Mouse (Mus musculus) monocyte, adult 5-6 weeks (primary cell): ENCODE data around the gene Dnajb13. TPM values are rescaled to one million over a fixed set of nuclear protein-coding genes. Genes with fewer than 3 reads are reported as not detected.
A peak's percentile ranks its signal among the peaks of the same experiment; 100 is the strongest.

Source experiments
- ATAC-seq: fragments of 153-309, 156-312 bp; replicated peaks from 2 replicates; pipeline ENCODE4 v1.8.0; 2017; ENCODE audit warnings: mild to moderate bottlenecking; ENCODE audit not compliant: low TSS enrichment, insufficient number of reproducible peaks, severe bottlenecking, poor library complexity, low FRiP score
- total RNA-seq: library from RNA; stranded (forward); fragments of 200-1000, 200-491, 200-594 nt; gene quantifications from 3 replicates; pipeline ENCODE4 v1.2.3, GENCODE M21; 2017

Gene Dnajb13
- total RNA-seq, 1 experiment from 2014 or later = 3.6 TPM

DNA sequence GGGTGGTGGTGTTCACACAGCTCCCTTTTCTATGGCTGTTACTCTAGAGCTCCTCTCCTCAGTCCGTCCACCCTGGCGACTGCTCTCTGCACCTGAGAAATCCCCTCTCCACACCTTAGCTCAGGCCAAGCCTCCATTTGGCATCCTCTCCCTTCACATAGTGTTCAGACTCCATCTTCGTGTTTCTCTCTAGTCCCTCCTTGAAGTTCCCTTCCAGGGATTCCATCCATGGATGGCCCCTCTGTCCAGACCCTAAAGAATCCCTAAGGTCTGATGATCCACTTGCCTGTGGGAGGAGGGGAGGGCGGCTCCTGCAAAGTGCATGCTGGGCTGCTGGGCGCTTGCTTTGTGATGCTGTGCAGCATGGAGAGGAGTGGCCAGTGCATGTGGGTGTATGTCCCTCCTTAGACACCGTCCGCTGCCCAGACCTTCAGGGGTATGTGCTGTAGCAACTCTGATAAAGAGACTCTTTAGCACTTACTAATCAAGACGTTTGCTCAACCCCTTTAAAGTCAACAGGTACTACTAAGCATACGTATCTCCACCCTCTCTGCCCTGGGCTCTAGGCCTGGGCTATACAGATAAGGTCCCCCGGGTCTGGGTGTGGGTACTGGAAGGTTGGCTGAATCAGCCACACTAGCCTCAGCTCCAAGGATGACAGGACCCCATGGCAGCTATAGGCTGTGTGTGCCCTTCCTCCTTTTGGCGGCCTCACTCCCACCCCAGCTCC, 47.8 kb downstream of the Dnajb13 start:
- no peak for ATAC-seq

DNA sequence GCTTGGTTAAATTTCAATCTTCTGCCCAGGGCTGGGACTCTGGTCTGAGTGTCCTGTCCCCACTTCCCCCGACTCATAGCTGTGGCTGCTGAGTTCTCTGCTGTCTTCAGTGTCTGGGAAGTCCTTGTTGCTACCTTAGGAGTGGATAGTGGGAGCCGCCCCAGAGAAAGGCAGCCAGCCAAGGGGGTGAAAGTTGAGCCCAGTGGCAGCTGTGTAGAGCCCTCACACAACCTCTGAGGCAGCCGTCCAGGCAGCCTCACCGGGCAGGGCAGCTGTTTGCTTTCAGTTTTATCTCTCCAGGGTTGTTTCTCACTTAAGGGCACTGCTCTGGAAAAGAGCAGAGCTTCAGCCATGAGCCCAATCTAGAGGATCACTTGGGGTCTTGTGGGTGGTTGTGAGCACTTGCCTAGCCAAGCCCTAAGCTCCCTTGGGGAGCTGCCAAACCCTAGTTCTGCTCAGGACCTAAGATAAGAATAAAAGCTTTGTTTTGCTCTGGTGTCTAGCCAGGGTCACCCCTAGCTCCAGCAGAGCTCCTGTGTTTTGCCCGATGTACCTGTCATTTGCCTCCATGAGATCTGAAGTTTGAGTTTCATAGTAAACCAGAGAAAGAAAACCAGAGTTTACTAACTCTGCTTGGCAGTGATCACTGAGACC, 49.0 kb downstream of the Dnajb13 start:
- ATAC-seq = no peak

DNA sequence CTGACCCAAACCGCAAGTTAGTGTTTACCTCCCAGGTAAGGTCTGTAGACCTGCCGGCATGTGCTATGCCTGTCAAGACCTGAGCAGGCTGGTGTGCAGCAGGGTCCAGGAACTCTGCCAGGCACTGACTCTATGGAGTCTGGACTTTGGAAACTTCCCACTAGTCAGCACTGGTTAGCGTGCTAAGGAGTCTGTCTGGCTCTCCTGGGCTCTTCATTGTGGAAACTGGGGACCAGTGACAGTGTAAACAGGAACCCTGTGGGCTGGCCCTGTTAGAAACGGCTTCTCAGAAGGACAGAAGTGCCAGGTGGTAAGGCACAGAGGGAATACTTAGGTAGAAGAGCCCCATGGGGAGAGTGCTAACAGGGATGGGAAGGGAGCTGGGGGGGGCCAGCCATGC, 49.5 kb downstream of the Dnajb13 start:
- ATAC-seq = no peak

DNA sequence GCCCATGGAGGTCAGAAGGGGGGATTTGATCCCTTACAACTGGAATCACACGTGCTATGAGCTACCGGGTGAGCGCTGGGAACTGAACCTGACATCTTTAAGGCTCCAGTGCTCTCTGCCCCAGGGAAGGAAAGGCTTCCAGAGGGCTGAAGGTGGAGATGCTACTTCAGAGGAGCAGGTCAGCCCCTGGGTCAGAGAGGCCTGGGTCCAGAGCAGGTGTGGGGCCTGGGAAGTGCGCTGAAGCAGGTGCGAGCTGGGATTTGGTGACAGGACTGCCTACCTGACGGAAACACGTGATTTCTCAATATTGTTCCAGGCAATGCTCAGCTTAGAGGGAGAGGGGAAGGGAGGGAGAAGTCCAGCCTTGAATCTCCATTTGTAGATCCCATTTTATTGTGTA, 50.5 kb downstream of the Dnajb13 start:
- no peak for ATAC-seq

DNA sequence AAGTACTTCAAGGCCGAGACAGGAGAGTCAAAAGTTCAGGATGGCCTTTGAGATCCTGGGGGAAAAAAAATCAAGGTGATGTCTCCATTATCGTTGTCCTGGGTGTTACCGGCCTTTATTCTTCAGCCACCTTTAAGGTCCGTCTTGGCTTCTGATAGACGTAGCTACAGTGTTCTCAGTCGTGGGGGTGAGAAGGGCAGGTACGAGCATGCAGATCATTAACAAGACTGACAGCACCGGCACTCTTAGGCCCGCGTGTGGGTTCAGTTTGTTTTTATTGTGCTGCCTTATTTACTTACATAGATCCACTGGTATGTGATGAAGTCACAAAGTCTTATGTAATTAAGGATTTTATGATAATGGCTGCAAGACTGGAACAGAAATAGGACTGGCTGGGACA, 51.0 kb downstream of the Dnajb13 start:
- no peak for ATAC-seq

DNA sequence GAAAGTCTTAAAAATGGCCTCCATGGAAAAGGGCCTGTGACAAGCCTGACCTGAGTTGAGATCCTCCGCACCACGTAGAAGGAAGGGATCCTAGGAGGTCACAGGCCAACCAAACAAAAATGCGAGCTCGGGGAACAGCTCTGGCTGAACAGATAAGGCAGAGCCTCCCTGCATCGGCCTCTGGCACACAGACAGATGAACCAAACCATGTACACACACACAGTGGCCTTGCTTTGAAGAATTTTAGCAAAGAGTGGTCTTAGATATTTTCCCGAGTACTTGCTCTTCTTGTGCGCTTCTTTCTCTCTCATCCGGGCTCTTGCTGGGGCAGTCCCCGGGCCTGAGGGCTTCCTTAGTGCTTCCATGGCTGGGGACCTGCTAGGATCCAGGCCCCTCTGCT, 51.6 kb downstream of the Dnajb13 start:
- ATAC-seq = no peak

DNA sequence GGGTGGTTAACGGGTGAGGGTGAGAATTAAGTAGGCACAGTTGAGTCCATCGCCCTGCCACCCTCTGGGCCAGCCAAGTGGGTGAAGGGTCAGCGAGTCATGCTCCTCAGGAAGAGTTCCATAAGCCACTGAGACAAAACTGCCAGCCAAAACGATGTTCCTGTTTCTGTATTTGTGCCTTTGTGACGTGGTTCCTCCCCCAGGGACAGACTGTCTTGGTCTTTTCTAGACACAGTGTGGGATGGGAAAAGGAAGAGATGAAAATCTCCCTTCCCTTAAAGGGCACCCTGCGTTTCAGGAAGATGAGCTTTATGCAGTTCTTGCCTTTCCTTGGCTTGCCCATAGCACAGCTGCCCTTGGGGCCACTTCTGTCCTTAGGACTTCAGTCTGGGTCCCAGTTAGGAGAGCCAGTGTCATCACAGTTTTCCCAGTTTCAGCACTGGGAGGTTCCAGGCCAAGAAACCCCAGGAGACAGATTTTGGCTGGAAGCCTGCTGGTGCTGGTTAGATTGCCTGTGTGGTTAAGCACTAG, 53.1 kb downstream of the Dnajb13 start:
- peak; percentile 90 for ATAC-seq

DNA sequence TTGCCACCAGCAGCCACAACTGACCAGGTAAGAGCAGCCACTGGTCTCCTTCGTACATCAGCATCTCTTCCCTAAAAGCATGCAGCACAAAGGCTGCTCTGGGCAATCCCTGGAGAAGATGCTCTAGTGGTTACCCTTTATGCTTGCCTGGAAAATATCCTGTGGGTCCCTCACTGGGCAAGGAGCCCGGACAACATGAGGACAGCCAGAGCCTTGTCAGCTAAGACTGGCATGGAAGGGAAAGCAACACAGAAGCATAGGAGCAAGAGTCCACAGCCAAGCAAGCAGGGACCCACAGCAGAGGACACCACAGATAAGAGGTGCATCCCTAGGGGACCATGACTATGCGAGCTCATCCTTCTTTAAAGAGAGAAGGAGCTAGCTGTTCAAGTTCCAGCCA, 54.9 kb downstream of the Dnajb13 start:
- ATAC-seq = no peak

DNA sequence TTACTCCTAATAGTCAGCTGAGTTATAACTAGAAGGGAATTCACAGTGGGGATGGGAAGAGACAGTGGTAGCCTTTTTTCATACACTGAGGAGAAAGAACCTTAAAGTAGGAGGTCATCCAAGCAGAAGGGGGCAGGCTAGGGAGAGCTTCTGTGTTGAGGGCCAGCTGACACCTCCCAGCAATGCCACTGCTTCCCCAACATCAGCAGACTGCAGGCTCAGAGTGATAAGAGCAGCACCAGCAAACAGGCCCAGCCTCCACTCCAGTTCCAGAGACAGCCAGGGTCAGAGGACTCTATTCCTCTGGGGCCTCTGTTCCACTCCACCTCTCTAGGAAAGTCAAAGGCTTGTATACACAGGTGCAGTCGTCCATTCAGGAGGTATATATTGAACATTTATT, 56.6 kb downstream of the Dnajb13 start:
- ATAC-seq = no peak

Other genes starting within 250 kb of the Dnajb13 start
- not detected in 3 replicates for gene P4ha3, start 229.4 kb downstream of the Dnajb13 start, total RNA-seq
- 14.5 to 39.8 TPM (median 23.7 TPM) in 3 replicates for gene C2cd3, start 142.7 kb downstream of the Dnajb13 start, total RNA-seq
- 44.9 to 68.1 TPM (median 64.4 TPM) in 3 replicates for gene Ppme1, start 142.7 kb downstream of the Dnajb13 start, total RNA-seq
- gene Ucp3, start 42.0 kb downstream of the Dnajb13 start, total RNA-seq = 0.29 TPM in 1 of 3 replicates, not detected in the others
- gene Ucp2, start 21.6 kb downstream of the Dnajb13 start, total RNA-seq = 334 to 441 TPM (median 351 TPM) in 3 replicates
- 6.1 to 12.5 TPM (median 7.5 TPM) in 3 replicates for gene Coa4, start 22.1 kb upstream of the Dnajb13 start, total RNA-seq
- 94.9 to 99.8 TPM (median 95.1 TPM) in 3 replicates for gene Rab6a, start 92.5 kb upstream of the Dnajb13 start, total RNA-seq
- 20.6 to 32.6 TPM (median 24.3 TPM) in 3 replicates for gene Mrpl48, start 93.3 kb upstream of the Dnajb13 start, total RNA-seq
- gene Plekhb1, start 147.5 kb upstream of the Dnajb13 start, total RNA-seq = not detected in 3 replicates
- gene Fam168a, start 191.7 kb upstream of the Dnajb13 start, total RNA-seq = 19.8 to 44.1 TPM (median 20.5 TPM) in 3 replicates